Mouse (Mus musculus): Measurements from ENCODE around the gene Ergic1.
A peak's percentile ranks its signal among the peaks of the same experiment; 100 is the strongest.

Ergic1 gene

DNA sequence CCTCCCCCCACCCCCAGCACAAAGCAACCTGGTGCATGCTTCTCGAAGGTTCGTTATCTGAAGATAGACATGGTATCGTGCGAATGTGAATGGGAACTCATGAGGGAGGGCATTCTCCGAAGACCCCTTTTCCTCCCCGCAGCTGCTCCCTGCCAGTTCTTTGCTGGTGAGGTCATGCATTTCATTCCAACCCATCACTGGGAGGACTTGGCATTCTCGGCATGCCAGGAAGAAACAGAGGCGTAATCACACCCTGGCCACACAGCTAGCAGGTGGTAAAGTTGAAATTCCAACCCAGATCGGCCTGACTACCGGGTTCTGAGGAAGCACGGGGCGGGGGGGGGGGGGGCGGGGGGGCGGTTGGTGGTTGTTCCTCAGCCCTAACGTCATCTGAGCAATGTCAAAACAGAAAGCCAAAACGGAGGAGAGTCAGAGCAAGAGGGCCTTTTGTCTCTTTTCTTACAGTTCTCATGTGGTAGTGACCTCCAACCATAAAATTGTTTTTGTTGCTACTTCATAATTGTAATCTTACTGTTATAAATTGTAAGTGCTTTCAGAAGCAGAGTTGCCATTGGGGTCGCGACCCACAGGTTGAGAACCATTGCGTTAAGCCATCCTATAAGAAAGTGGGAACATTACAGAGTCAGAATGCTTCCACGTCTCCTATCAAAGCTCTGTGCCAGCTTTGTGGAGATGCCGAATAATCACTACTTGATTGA, 97.7 kb downstream of the Ergic1 start:
- DNase-seq (ENCODE audit: extremely low spot score, low read depth, low spot score) = no peak

DNA sequence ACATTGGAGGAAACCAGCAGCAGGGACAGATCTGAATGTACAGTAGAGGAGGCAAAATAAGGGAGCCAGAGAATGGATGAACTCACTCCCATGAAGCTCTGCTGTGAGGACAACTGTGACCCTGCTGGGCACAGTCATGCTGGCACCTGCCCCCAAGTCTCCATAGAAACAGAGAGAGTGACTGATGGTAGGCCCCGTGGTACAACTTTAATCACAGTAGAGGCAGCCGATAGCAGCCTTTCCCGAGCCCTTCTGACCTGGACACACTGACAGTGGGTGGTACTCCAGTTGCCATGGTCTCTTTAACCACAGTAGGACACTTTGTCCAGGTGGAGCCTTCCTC, 98.3 kb downstream of the Ergic1 start:
- DNase-seq (ENCODE audit: extremely low spot score, low read depth, low spot score) = no peak

DNA sequence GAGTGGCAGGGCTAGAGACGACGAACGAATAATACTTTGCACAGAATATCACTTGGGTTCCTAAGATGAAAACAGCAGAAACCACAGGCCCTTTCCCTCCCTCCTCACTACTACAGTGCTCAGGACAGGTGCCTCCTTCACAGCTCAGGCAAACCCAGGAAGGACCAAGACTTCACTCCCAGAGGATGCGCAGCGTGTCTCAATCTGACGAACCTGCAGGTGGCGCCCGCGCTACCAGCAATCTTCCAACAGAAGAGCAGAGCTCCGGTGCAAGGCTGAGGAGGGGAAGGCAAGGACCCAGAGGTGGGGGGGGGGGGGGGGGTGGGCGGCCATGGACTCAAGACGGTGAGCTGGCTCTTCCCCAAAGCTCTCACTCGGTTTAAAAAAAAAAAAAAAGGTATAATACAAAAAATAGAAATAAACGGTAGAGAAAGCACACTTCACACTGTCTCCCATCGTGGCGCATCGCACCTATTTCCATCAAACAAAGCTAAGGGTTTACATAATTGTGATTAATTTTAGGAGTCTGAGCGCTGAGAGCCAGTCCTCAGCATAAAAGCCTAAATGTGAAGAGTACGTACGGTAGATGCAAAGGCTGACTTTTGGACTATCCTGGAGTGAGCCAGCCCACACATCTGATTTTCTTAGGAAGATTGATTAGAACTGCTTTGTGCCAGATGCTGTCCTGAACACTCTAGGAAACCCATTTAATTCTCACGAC, 99.1 kb downstream of the Ergic1 start:
- no peak for DNase-seq (ENCODE audit: extremely low spot score, low read depth, low spot score)

DNA sequence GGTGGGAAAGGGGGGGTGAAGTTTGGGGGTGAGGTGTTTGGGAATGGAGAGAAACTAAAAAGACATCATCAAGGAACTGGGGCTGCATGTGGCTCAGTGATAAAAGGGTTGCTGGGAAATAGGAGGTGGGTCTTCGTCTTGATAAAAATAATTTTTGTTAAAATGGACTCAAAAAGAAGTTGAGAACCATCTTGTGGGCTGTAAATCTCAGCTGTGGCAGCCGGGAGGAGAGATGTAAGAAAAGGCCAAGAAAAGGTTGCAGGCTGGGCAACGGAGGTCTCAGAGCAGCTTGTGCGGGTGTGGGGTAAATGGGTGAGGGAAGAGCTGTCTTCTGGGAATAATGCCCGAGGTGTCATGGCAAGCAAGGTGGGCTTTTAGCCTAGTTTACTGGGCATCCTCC, 100.9 kb downstream of the Ergic1 start:
- DNase-seq (ENCODE audit: extremely low spot score, low read depth, low spot score) = no peak

DNA sequence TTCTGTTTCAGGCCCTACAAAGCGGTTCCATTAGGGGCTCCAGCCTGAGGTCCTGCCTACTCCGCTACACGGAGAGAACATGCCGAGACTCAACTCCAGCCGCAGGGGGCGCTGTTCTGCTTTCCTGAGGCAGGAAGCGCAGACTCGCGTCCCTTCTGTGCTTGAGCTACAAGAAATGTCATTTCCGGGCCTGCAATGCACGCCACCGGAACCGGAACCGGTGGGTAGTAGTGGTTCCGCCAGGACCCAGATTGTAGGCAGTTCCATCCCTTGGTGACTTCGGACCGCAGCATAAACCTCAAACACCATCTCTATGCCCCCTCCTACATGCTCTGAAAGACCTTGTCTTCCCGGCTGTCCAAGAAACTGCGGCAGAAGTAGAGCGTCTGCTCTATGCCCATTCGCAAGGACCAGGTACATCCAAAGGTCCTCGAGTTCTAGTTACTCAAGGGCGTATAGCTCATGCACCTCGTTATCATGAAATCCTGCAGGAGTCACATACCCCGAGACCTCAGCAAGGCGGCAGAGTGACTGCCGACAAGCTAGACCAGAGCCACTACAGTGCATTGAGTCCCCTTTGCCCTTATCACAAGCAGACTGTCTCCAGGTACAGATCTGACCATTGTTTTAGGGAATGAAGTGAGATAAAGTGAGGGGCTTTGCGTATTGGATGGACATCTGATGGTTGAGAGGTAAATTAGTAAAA, 101.8 kb downstream of the Ergic1 start, which contains the start of gene Atp6v0e:
Gene Atp6v0e (plus strand): TSS at position 254 of the 706 bp plus-strand sequence.
- peak; percentile 83 for DNase-seq (ENCODE audit: extremely low spot score, low read depth, low spot score)

DNA sequence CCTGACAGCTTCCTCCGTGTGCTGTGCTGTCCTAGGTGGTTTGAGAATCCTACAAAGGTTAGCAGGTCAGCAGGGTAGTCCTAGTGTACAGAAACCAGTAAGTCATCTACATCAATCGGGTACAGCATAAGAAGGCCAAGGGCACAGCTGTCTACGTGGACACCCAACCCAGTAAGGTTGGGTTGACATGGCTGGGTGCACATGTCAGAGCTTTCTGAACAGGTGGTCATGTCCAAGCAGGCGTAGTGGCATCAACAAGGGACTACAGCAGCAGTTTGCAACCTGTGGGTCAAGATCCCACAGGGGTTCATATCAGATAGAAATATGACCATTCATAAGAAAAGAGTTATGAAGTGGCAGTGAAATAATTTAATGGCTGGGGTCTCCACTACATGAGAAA, 104.3 kb downstream of the Ergic1 start:
- no peak for DNase-seq (ENCODE audit: extremely low spot score, low read depth, low spot score)

DNA sequence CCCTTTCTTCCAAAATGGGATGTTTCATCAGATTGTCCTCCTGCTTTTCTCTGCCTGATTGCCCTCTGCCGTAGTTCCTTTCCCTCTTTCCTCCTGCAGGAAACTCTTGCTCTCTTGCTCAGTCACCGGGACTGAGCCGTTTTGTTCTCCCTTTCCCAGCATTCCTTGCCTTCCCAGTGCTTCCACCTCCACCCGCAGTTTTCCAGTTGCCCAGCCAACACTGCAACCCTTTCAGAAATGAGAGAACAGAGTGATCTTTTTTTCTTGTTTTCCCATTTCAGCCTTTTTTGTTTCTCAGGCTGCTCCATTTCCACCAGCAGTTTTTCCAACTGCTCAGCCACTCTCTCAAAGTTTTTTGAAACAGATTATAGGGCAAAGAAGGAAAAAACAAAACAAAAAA, 110.0 kb downstream of the Ergic1 start:
- DNase-seq (ENCODE audit: extremely low spot score, low read depth, low spot score) = no peak

DNA sequence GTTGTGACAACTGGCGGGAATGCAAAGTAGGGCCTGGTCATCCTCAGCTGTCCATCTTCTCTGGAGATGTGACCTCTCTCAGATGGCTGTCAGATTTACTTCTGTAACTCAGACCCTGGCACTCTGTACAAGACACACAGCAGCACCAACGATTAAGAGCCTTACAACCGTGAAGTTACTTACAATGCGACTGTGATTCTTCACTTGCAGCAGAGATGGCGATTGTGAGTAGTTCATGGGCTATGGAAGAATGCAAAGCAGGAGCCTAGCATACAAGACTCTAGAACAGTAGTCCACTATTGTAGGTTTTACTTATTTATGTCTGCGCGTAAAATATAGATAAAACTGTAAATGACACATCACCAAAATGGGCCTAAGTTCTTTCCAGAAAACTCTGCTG, 114.6 kb downstream of the Ergic1 start:
- DNase-seq (ENCODE audit: extremely low spot score, low read depth, low spot score) = no peak

DNA sequence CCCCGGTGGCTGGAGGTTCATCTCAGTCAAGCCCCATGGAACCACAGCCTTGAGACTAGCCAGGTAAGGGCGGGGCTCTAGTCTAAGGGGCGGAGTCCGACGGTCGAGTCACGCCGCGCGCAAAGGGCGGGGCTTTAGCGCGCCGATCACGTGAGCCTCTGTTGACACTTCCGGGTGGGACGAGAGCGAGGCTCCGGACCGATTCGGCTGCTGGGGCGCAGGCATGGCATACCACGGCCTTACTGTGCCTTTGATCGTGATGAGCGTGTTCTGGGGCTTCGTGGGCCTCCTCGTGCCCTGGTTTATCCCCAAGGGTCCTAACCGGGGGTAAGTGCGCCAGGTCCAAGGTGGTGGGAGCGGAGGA, 114.9 kb downstream of the Ergic1 start:
- peak; percentile 52 for DNase-seq (ENCODE audit: extremely low spot score, low read depth, low spot score)

DNA sequence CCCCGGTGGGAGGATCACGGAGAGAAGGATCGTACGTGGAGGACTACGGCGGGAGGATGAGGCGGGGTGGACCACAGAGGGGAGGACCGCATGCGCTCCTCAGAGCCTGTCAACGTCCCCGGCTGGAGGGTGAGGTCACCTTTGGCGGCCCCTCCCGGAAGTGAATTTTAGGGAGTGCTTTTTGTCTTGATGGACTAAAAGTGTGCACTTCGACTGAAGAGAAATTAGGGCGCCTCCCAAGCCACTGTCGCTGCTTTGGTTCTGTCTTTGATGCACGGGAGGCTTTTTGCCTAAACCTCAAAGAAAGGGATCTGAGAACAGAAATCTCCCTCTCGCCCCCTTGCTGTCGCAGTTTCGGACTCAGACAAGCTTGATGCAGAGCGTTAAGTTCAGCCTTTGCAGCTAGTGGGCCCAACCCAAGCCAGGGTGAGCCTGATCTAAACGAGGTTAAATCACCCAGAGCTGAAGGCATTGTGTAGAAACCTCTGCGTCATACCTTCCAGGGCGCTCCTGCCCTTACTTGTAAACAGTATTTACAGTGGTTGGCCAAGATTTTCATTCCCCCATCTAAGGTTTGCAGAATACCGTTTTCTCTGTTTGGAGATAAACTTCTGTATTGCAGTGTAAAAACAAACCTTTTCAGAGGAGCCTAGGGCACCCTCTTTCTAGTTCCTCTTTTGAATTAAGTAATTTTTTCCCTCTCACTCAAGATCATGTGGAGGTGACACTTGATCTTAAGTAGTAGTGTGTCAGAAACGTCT, 115.5 kb downstream of the Ergic1 start:
- DNase-seq (ENCODE audit: extremely low spot score, low read depth, low spot score) = no peak

DNA sequence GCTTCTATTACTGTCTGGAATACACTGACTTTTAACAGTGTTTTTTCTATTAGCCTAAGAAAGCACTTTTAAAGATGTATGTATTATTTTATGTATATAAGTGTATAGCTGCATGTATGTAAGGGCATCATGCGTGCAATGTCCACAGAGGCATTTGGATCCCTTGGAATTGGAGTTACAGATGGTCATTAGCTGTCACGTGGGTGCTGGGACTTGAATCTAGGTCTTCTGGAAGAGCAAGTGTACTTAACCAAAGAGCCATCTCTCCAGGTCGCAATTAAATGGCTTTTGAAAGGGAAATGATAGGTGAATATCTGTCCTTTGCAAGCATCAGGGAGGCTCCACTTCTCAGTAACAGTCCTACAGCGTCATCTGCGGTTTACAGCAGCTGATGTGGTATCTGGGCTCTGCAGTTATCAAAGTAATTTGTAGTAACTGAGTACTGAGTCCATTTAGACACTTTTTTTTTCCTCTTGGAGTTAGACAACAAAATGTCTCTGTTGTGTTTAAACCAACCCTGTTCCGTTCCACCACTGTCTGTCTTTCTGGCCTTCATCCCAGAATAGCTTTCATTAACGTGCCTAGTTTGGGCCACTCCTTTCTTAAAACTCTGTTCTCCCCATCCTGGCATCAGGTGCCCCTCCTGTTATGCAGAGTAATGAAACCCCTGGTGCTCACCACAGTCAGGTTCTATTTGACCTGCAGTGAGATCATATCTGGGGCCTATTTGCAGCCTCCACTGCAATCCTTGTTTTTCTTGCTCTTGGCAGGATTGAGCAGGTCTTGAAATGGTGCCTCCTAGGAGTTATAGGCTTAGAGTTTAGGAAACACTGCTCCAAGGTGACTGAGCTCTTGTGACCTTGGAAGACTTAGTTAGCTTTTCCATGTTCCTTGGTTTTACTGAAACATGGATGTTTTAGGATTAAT, 116.7 kb downstream of the Ergic1 start:
- no peak for DNase-seq (ENCODE audit: extremely low spot score, low read depth, low spot score)

DNA sequence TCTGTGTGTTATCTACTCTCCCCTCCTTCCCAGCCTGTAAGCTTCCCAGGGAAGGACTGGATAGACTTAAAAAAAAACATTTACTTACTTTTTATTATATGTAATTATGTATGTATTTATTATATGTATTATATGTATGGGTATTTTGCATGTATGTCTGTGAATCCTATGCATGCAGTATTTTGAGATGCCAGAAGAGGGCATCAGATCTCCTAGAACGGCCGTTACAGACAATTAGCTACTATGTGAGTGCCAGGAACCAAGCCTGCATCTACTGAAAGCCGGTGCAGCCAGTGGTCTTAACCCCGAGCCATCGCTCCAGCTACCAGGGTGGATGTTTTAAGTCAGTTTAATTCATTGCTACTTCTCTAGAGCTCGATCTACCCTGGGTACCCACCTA, 120.0 kb downstream of the Ergic1 start:
- no peak for DNase-seq (ENCODE audit: extremely low spot score, low read depth, low spot score)

DNA sequence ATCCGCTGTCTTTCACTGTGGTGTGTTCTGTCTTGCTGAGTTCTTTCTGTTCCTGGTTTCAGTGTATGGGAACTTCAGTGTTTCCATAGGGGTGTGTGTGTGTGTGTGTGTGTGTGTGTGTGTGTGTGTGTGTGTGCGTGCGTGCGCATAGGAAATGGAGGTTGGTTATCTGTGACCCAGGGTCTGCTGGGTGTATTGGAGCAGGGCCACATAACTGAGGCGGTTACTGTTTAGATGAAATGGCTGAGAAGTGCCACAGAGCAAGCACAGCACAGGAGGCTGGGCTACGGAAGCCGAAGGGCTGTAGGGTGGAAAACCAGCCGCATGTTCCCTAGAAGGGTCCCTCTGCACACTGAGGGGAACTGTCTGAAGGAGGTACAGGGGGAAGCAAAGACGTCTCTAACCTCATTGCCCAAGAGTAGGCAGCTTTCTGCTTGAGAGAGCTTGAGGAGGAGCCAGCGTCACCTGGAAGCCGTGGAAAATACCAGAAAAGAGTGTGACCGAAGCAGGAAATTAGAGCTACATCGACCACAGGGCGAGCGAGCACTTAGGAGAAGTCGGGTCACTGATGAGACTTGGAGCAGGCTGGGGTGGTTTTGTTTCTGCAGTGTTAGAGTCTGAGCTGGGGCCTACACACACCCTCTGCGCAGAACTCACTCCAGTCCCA, 125.2 kb downstream of the Ergic1 start:
- no peak for DNase-seq (ENCODE audit: extremely low spot score, low read depth, low spot score)

DNA sequence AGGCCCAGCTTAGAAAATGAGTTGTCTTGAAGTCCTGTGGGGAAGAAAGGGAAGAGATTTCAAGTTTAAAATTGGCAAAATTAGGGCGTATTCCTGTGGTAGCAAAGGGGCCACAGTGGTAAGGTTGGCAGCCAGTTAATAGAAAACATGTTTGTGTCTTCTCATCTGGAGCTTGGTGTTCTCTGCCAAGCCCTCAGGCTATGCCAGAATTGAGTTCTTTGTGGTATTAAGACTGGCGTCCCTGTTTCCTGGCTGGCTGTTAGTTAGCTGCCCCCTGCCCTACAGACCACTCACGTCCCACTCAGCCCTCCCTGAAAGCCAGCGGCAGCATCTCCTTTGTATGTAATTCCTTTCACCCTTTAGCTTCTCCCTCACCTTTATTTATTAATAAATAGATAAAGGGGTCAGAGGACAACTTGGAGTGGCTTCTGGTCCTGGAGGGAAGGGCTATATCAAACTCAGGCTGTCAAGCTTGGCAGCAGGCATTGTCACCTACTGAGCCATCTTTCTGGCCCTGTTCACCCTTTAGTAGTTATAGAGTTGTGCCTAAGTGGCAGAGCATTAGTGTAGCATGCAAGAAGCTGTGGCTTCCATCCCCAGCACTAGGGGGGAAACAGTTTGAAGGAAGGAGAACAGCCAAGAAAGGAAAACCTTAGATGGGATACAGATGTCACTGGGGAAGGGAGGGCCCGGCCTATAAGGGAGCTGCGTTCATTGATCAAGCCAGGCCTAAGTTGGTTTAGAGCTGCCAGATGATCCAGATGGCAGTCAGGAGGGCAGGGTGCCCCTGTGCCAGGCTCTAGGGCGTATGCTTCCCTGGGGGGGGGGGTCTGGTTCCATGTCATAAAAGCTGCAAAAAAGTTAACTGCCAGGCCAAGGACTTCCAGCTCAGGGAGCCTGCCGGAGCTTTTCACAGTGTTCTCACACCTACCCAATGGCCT, 127.8 kb downstream of the Ergic1 start:
- DNase-seq (ENCODE audit: extremely low spot score, low read depth, low spot score) = no peak

DNA sequence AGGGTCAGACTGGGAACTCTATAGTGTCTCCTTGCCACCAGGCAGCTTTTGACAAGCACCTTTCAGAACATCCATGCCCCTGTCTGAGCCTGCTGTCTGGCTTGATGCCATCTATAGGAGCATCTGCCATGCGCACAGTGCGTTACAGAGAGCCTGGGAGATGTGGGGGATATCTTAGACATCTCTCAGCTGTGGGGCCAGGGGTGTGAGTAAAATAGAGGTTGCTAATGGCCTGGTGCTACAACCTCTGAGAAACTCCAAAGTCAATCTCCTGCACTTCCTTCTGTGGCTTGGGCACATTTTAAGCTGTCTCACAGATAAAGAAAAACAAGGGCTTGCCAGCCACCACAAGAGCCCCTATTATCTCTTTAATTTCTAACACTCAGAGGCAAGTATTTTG, 128.5 kb downstream of the Ergic1 start:
- no peak for DNase-seq (ENCODE audit: extremely low spot score, low read depth, low spot score)

DNA sequence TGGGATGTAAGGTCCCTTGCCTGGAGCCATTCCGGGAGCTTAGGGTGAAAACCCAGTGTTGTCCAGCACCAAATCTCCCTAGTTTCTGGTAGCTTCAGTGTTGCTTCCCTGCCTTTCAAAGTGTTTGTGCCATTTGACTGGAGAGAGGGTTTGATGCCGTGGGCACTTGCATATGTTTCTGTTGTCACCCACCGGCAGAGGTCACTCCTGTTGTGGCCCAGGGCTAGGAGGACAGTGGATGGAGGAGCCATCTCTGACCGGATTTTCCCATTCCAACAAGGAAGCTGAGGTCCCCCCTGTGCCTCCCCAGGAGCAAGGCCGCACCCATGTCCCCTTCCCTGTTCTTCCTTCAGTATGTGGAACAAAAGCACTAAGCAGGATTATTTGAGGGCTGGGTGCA, 128.9 kb downstream of the Ergic1 start:
- no peak for DNase-seq (ENCODE audit: extremely low spot score, low read depth, low spot score)

DNA sequence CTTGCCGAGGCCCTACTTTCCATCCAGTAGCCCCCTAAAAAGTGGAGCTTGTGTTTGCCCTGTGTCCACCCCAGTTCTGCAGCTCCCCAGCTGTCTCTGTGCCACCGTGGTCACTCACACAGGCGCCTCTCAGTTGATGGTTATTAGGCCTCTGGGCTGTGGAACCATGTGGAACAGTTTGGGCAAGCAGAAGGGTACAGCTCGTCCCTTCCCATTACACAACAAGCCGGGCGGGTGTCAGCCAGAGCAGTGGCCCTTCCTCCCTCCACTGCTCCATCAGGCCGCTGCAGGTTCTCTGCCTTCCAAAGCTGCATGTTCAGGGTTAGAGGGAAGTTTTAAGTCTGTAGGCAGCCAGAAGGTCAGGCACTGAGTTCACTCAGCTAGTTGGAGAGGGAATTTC, 129.8 kb downstream of the Ergic1 start:
- DNase-seq (ENCODE audit: extremely low spot score, low read depth, low spot score) = no peak

DNA sequence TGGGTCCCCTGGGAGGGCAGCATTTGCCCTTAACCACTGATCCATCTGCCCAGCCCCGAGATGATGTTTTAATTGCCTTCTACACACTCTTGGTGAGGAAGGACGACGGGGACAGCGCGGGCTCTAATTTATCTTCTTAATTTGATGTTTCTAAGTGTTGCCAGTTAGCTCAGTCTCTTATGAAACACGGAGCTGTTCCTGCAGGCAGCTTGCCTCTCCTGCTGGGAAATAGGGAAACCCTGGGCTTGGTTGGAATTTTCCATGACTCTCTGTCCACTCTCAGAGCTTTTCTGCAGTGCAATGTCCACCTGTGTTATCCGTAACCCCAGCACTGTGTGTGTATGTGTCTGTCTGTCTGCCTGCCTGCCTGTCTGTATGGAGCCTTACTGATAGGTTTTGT, 132.1 kb downstream of the Ergic1 start:
- DNase-seq (ENCODE audit: extremely low spot score, low read depth, low spot score) = no peak

DNA sequence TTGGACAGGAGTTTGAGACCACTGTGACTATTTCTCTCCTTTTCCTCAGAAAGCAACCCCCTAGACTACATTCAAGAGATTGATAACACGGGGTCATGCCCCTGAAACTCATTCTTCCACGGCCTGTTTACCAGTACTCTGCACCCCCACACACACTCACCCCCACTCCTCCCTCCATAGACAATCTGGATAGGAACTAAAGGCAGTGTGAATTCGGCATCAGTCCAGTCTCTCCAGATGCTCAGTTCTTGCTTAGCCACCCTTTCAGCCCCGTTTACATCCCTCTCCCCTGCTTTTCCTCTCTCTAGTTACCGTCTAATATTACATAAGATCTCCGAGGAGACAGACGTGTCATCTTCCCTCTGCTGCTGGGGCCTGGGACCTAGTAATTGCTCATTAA, 132.9 kb downstream of the Ergic1 start:
- no peak for DNase-seq (ENCODE audit: extremely low spot score, low read depth, low spot score)

Measured in hindlimb bud, embryonic 11.5 days (tissue).